Mouse (Mus musculus): ENCODE measurements around the gene Abcg8. TPM values are rescaled to one million over a fixed set of nuclear protein-coding genes. Genes with fewer than 3 reads are reported as not detected.

Abcg8 gene
- polyA plus RNA-seq, 1 experiment from 2014 or later: 0.04 TPM

DNA sequence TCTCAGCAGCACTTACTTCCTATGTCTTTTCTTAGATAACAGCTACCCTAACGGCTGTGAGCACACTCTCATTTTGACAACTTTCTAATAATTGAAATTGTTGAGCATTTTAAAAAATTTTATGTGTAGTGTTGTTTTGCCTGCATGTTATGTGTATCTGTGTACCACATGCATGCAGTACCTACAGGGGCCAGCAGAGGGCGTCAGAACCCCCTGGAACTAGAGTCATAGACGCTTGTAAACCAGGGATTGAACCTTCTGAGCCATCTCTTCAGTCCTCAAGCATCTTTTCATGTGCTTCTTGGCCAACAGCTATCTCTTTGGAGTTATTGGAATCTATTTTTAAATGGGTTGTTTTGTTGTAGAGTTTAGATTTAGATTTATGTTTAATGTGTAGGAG, 34.2 kb upstream of the Abcg8 start:
- Histone ChIP-seq H3K36me3 (ENCODE audit: control insufficient read depth, insufficient read depth, low read length) (no peaks in the 10 kb centered on the region; the same call in 1 of the 2 replicates), H3K9me3 (ENCODE audit: control insufficient read depth, low read length) (no peaks in the 10 kb centered on the region), H3K9ac (ENCODE audit: low read depth, low read length) (no peak overlapping the region), H3K27ac (ENCODE audit: low read depth, low read length) (no peak overlapping the region), H3K4me1 (ENCODE audit: control insufficient read depth, insufficient read depth, low read depth, low read length) (no peaks in the 10 kb centered on the region), H3K4me3 (ENCODE audit: low read length) (no peak overlapping the region), H3K27me3 (replicated peaks; ENCODE audit: control insufficient read depth, insufficient read depth, low read length) (no peaks in the 10 kb centered on the region), H3K4me2 (ENCODE audit: low read length) (no peak overlapping the region)
- no peak for ATAC-seq
- 36% methylated on average over 3 of the region's 3 CpGs for WGBS

DNA sequence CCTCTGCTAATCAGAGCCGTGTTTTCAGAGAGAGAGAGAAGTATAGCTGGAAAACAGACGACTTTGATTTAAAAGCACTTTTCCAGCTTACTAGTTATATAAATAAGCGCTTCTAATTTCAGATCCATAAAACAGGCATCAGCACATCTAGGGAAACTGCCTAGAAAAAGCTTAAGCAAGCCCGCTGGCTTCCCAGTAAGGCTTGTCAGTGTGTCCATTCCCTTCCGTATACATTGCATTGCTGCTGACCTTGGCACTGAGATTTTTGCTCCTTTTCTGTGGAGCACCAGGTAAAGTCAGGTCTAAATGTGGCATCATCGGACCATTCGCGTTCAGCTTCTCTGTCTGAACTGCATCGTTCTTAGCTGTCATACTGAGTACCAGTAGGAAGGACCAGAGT, 33.8 kb upstream of the Abcg8 start:
- no peaks in the 10 kb centered on the region for H3K36me3 ChIP-seq (ENCODE audit: control insufficient read depth, insufficient read depth, low read length)
- no peak for ATAC-seq
- H3K27me3 ChIP-seq (replicated peaks; ENCODE audit: control insufficient read depth, insufficient read depth, low read length): no peaks in the 10 kb centered on the region
- H3K9me3 ChIP-seq (ENCODE audit: control insufficient read depth, low read length): no peaks in the 10 kb centered on the region
- no peak overlapping the region for H3K4me3 ChIP-seq (ENCODE audit: low read length)
- H3K9ac ChIP-seq (ENCODE audit: low read depth, low read length): no peak overlapping the region
- no peaks in the 10 kb centered on the region for H3K4me1 ChIP-seq (ENCODE audit: control insufficient read depth, insufficient read depth, low read depth, low read length)
- H3K4me2 ChIP-seq (ENCODE audit: low read length): no peak overlapping the region
- no peak overlapping the region for H3K27ac ChIP-seq (ENCODE audit: low read depth, low read length)
- 89% methylated on average over 9 of the region's 9 CpGs for WGBS

DNA sequence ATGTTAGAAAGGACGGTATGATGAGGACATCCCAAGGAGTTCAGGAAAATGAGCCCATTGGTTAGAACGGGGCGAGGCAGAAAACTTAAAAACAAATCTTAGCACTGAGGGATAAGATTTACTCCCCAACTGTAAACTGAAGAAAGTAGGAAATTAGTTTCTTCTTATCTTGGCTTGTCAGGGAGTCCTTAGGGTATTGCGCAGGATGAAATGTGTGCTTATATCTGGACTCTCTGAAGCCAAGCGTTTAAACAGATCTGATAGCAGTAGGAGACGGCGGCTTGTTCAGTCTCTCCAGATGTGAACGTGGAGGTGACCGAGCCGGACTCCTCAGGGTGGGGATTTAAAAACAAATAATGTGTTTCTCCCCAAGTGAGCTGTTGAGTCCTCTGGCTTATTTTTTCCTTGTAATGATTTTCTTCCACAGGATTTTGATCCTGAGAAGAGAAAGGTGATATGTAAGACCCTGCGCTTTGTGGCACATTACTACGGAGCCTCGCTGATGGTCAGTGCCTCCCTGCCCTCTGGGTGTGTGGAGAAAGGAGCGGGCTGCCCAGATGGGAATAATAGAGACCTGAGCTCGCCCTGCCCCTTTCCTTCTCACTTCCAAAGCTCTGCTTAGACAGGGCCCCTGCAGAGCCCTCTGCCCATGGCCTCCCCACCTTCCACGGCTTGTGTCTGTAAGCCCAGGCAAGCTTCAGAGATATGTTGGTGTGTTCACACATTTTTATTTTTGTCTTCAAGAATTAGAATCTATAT, 31.6 kb upstream of the Abcg8 start:
- no peak overlapping the region for H3K9ac ChIP-seq (ENCODE audit: low read depth, low read length)

DNA sequence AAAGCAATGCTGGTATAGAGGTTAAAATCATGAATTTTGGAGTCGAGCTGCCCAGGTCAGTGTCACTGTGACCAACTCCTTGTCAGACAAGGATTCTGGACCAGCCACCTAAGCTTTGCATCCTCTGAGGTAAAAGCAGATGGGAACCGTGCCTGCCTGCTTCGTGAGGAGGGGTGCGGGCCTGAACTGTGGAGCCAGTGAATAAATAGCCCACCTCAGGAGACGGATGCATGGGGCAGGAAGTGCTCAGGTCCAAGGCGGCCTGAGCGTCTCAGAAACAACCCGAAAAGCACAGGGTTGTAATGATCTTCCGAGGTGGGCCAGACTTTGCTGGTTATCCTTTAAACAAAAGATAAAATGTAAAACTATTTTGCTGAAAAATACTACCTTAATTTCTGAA, 31.0 kb upstream of the Abcg8 start:
- H3K4me1 ChIP-seq (ENCODE audit: control insufficient read depth, insufficient read depth, low read depth, low read length): no peaks in the 10 kb centered on the region
- H3K27ac ChIP-seq (ENCODE audit: low read depth, low read length): no peak overlapping the region
- no peaks in the 10 kb centered on the region for H3K36me3 ChIP-seq (ENCODE audit: control insufficient read depth, insufficient read depth, low read length)
- no peak overlapping the region for H3K4me3 ChIP-seq (ENCODE audit: low read length)
- H3K27me3 ChIP-seq (replicated peaks; ENCODE audit: control insufficient read depth, insufficient read depth, low read length): no peaks in the 10 kb centered on the region
- no peak overlapping the region for H3K4me2 ChIP-seq (ENCODE audit: low read length)
- no peak for ATAC-seq
- WGBS: 38% methylated on average over 9 of the region's 9 CpGs
- H3K9me3 ChIP-seq (ENCODE audit: control insufficient read depth, low read length): no peaks in the 10 kb centered on the region
- H3K9ac ChIP-seq (ENCODE audit: low read depth, low read length): no peak overlapping the region

More for the DNA sequence above, 31.6 kb upstream of the Abcg8 start:
- Histone ChIP-seq H3K4me3 (ENCODE audit: low read length) (no peak overlapping the region), H3K27ac (ENCODE audit: low read depth, low read length) (no peak overlapping the region), H3K27me3 (replicated peaks; ENCODE audit: control insufficient read depth, insufficient read depth, low read length) (no peaks in the 10 kb centered on the region), H3K4me1 (ENCODE audit: control insufficient read depth, insufficient read depth, low read depth, low read length) (no peaks in the 10 kb centered on the region), H3K9me3 (ENCODE audit: control insufficient read depth, low read length) (no peaks in the 10 kb centered on the region), H3K36me3 (ENCODE audit: control insufficient read depth, insufficient read depth, low read length) (no peaks in the 10 kb centered on the region), H3K4me2 (ENCODE audit: low read length) (no peak overlapping the region)
- no peak for ATAC-seq
- WGBS: 67% methylated on average over 16 of the region's 16 CpGs

DNA sequence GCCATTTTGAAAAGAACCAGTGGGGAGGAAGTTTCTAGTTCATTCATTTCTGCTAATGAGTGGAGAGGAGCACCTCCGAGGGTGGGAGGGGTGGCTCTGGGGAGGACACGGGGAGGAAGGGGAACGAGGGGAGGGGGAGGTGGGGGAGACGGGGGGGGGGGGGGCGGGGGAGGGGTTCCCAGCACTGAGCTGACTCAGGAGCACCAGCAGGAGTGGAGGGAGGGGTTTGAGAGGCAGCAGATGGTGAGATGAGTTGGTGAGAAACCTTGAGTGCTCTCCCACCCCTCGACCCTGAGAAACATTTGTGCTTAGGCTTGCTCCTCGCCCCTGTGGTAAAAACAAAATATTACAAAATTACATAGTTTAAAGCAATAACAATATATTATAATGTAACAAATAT, 30.2 kb upstream of the Abcg8 start:
- 21% methylated on average over 5 of the region's 7 CpGs for WGBS
- H3K9me3 ChIP-seq (ENCODE audit: control insufficient read depth, low read length): no peaks in the 10 kb centered on the region

DNA sequence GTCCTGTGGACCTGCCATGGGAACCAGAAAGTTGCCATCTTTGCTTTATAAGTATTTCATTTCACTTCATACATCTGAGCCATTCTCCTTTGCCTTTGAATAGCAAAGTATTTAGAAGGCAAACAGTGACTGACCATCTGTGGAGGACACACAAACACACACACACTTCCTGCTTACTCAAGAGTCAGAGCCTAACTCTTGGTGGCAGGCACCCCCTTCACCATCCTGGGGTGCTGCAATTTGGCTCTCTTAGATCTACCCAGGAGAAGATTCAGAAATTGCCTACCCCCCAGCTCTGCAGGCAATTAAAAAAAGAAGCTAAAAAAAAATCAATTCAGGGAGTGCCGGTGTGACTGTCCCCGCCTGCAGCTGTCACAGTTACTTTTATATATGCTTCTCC, 29.6 kb upstream of the Abcg8 start:
- no peak for ATAC-seq
- H3K27me3 ChIP-seq (replicated peaks; ENCODE audit: control insufficient read depth, insufficient read depth, low read length): no peaks in the 10 kb centered on the region
- H3K4me1 ChIP-seq (ENCODE audit: control insufficient read depth, insufficient read depth, low read depth, low read length): no peaks in the 10 kb centered on the region
- no peak overlapping the region for H3K27ac ChIP-seq (ENCODE audit: low read depth, low read length)
- no peak overlapping the region for H3K4me2 ChIP-seq (ENCODE audit: low read length)
- H3K9me3 ChIP-seq (ENCODE audit: control insufficient read depth, low read length): no peaks in the 10 kb centered on the region
- 61% methylated on average over 2 of the region's 2 CpGs for WGBS
- no peaks in the 10 kb centered on the region for H3K36me3 ChIP-seq (ENCODE audit: control insufficient read depth, insufficient read depth, low read length)
- no peak overlapping the region for H3K4me3 ChIP-seq (ENCODE audit: low read length)
- no peak overlapping the region for H3K9ac ChIP-seq (ENCODE audit: low read depth, low read length)

More for the DNA sequence above, 30.2 kb upstream of the Abcg8 start:
- H3K4me1 ChIP-seq (ENCODE audit: control insufficient read depth, insufficient read depth, low read depth, low read length): no peaks in the 10 kb centered on the region
- no peak overlapping the region for H3K4me3 ChIP-seq (ENCODE audit: low read length)
- no peak overlapping the region for H3K4me2 ChIP-seq (ENCODE audit: low read length)
- no peak overlapping the region for H3K9ac ChIP-seq (ENCODE audit: low read depth, low read length)
- no peaks in the 10 kb centered on the region for H3K36me3 ChIP-seq (ENCODE audit: control insufficient read depth, insufficient read depth, low read length)
- no peaks in the 10 kb centered on the region for H3K27me3 ChIP-seq (replicated peaks; ENCODE audit: control insufficient read depth, insufficient read depth, low read length)
- H3K27ac ChIP-seq (ENCODE audit: low read depth, low read length): no peak overlapping the region
- no peak for ATAC-seq

DNA sequence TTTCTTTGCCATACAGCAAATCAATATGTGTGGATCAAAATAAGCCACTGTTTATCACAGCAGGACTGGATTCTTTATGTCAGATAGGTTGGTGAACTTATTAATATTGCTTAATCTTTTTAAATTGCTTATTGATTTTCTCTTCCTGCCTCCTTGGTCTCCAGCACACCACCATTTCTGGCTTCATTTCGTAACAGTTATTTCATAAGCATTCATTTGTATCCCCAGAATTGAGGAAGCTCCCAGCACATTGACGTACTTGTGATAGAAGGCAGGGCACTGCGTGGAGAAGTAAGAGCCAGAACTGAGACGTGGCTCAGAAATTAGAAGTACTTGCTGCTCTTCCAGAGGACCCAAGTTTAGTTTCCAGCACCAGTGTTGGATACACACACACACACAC, 28.5 kb upstream of the Abcg8 start:
- Histone ChIP-seq H3K27me3 (replicated peaks; ENCODE audit: control insufficient read depth, insufficient read depth, low read length) (no peaks in the 10 kb centered on the region), H3K4me3 (ENCODE audit: low read length) (no peak overlapping the region), H3K27ac (ENCODE audit: low read depth, low read length) (no peak overlapping the region), H3K9ac (ENCODE audit: low read depth, low read length) (no peak overlapping the region), H3K36me3 (ENCODE audit: control insufficient read depth, insufficient read depth, low read length) (no peaks in the 10 kb centered on the region), H3K4me1 (ENCODE audit: control insufficient read depth, insufficient read depth, low read depth, low read length) (no peaks in the 10 kb centered on the region), H3K4me2 (ENCODE audit: low read length) (no peak overlapping the region), H3K9me3 (ENCODE audit: control insufficient read depth, low read length) (no peaks in the 10 kb centered on the region)
- no peak for ATAC-seq
- 93% methylated on average over 4 of the region's 4 CpGs for WGBS

DNA sequence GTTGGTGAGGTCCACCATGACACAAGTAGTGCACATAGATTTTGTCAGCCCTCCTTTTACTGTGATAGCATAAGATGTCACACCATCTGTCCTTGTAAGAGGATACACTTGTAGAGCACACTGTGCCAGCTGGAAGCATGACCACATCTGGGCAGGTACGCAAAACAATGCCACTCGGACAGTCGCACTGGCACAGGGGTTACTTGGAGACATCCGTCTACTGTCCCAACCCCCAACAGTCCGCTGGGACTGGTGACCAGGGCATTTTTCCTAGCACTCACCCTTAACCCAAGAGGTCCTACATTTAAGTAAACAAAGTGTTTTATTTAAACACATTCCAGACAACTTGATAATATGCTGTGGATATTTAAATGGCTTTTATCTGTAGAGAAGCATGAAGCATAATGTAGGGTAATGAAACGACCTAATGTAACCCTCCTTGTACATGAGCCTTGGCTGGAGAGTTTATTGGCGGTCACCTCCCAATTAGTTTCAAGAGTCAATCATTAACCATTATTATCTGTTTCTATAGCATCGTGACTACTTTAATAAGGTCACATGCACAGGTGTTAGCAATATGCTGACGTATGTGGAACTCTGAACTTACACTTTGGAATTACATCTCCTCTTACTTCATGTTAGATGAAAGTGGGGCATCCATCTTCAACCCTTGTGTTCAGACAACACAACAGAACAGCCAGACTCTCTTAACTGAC, 25.6 kb upstream of the Abcg8 start:
- H3K4me1 ChIP-seq (ENCODE audit: control insufficient read depth, insufficient read depth, low read depth, low read length): no peaks in the 10 kb centered on the region
- H3K27me3 ChIP-seq (replicated peaks; ENCODE audit: control insufficient read depth, insufficient read depth, low read length): no peaks in the 10 kb centered on the region
- 89% methylated on average over 9 of the region's 9 CpGs for WGBS
- H3K4me2 ChIP-seq (ENCODE audit: low read length): no peak overlapping the region
- no peak overlapping the region for H3K4me3 ChIP-seq (ENCODE audit: low read length)
- no peak overlapping the region for H3K9ac ChIP-seq (ENCODE audit: low read depth, low read length)
- no peaks in the 10 kb centered on the region for H3K9me3 ChIP-seq (ENCODE audit: control insufficient read depth, low read length)
- no peak overlapping the region for H3K27ac ChIP-seq (ENCODE audit: low read depth, low read length)
- no peaks in the 10 kb centered on the region for H3K36me3 ChIP-seq (ENCODE audit: control insufficient read depth, insufficient read depth, low read length)
- ATAC-seq: no peak

DNA sequence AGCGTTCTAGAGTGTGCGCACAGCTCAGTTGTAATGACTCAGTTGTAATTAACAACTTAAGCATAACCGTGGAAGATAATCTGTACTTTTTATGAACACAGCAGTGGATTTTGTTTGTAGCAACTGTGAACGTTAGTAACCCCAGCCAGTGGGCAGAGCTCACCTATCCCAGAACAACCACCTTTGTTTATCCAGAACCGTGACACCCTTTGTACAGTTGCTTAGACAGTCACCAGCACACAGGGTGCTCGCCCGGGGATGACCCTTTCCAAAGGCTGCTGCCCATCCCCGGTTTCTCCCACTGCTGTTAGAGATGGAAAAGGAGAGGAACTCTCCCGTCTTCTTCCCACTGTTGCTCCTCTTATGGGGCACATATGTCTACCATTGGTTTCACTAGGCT, 22.6 kb upstream of the Abcg8 start:
- no peaks in the 10 kb centered on the region for H3K36me3 ChIP-seq (ENCODE audit: control insufficient read depth, insufficient read depth, low read length)
- peaks cover 11% of the 10 kb centered on the region for H3K4me1 ChIP-seq (ENCODE audit: control insufficient read depth, insufficient read depth, low read depth, low read length)
- no peak overlapping the region for H3K4me2 ChIP-seq (ENCODE audit: low read length)
- no peak for ATAC-seq
- H3K27me3 ChIP-seq (replicated peaks; ENCODE audit: control insufficient read depth, insufficient read depth, low read length): no peaks in the 10 kb centered on the region
- WGBS: 96% methylated on average over 9 of the region's 9 CpGs
- H3K9me3 ChIP-seq (ENCODE audit: control insufficient read depth, low read length): no peaks in the 10 kb centered on the region
- no peak overlapping the region for H3K9ac ChIP-seq (ENCODE audit: low read depth, low read length)
- H3K27ac ChIP-seq (ENCODE audit: low read depth, low read length): no peak overlapping the region
- no peak overlapping the region for H3K4me3 ChIP-seq (ENCODE audit: low read length)
